Mouse (Mus musculus): ENCODE measurements around the gene Vps53.

DNA sequence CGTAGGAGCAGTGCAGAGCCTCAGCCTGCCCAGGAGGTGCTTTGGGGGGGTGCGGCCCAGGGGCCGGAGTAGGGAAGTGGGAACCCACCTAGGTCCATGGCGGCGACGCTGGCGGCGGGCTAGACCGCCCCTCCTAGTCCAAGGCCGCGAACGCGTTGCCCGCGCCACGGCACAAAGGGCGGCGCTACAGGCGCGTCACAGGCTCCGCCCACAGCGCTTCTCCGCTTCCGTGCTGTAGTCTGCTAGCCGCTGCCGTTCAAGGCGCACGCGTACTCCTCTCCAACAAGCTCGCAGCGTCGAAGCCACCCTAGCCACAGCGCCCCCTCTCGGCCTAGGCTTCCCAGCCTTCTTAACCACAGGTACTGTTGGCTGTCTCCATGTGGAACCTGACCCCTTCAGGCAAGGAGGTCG lies 37.9 kb upstream of the Vps53 start, which contains the start of the genes Dbil5 and Gemin4:
- peak; percentile 86 for TF ChIP-seq CTCF (conservative IDR thresholded peaks at IDR 0.05; ENCODE audit: low read length)
- TF ChIP-seq POU5F1 (IDR thresholded peaks at IDR 0.05; ENCODE audit: borderline replicate concordance, low read length): no peak

All from E14TG2a.4 (cell line).